Mouse (Mus musculus): ENCODE results near the gene Mpp4.

DNA sequence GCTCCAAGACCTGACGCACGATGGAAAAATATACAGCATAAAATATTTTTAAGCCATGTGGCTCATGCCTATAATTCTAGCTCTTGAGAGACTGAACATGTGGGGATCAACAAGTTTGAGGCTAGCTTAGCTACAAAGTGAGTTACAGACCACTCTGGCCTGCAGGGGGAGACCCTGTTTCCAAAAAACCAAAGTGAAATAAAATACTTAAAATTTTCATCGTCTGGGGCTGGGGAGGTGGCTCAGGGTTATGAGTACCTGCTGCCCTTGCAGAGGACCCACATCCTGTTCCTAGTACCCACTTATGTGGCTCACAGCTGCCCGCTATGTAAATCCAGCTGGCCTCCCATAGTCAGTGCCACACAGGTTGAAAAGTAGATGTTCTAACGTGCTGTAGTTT lies 12.6 kb downstream of the Mpp4 start:
- TF ChIP-seq POLR2A (IDR thresholded peaks at IDR 0.05; ENCODE audit: borderline replicate concordance, extremely low read depth, low read depth, low read length) (no peak), CTCF (IDR thresholded peaks at IDR 0.05; ENCODE audit: insufficient read depth, low read length) (no peak)

All from lung, adult 2 months (tissue).